Mouse (Mus musculus) A20 (cell line): Measurements from ENCODE around the gene Hist1h3e.
"Not testable (repeated sequence)": the region's sequence is repeated elsewhere in the genome, so short reads cannot be mapped to it uniquely, and the experiment has no call there.

Source experiments
- DNase-seq: peaks from one replicate; pipeline ENCODE4 v3.0.0-alpha.2; 2011; ENCODE audit warnings: low read depth, low spot score

The Hist1h3e gene

DNA sequence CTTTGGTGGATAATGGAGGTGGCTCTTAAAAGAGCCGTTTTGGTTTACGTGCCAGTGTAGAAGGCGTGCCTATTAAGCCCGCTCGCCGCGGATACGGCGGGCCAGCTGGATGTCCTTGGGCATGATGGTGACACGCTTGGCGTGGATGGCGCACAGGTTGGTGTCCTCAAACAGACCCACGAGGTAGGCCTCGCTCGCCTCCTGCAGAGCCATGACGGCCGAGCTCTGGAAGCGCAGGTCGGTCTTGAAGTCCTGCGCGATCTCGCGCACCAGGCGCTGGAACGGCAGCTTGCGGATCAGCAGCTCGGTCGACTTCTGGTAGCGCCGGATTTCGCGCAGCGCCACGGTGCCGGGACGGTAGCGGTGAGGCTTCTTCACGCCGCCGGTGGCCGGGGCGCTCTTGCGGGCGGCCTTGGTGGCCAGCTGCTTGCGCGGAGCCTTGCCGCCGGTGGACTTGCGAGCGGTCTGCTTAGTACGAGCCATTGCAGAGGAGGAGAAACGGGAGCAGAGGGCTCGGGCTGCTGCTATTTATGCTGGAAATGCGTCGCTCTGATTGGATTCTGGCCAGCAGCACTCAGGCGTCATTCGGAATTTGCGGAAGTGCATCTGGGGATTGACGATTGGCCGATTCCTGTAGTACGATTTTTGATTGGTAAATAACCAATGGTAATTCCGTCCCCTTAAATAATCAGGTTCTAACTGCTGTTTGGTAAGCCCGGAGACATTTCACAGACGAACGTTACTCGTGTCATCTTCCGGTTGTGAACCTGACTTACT is at the start of gene Hist1h3e:
TSS of gene Hist1h3e (minus strand) at position 487 of the 777 bp plus-strand sequence.
- DNase-seq, result peak; percentile 98

DNA sequence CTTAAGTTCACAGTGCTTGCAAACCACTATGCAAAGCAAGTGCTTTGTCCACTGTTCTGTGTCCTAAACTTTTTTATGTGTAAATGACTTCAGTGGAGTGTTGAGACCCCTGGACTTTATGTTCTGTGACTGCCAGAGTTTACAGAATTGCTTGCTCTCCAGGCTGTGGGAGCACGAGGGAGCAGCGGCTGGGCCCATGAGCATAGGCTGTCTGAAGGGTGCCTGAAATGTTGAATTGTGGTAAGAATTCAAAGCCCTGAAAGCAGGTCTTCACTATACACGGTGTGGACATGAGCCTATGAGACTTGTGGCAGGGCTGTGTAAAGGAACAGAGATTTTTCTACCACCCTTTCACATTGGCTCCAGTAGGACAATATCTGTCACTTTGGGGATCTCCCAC is 49.5 kb upstream of the Hist1h3e start:
- DNase-seq, result no peak

DNA sequence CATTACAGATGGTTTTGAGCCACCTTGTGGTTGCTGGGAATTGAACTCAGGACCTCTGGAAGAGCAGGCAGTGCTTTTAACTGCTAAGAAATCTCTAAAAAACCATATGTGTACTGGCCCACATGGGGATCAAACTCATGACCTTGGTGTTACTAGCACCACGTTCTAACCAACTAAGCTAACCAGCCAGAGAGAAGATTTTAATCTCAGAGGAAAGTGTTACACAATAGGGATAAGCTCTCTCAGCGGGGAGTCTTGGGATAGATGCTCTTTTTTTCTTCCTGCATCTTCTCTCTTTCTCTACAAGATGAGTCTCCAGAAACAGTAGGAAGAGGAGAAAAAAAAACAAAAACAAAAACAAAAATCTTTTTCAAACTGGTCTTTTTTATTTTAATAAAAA is 48.2 kb upstream of the Hist1h3e start:
- DNase-seq, result no peak

DNA sequence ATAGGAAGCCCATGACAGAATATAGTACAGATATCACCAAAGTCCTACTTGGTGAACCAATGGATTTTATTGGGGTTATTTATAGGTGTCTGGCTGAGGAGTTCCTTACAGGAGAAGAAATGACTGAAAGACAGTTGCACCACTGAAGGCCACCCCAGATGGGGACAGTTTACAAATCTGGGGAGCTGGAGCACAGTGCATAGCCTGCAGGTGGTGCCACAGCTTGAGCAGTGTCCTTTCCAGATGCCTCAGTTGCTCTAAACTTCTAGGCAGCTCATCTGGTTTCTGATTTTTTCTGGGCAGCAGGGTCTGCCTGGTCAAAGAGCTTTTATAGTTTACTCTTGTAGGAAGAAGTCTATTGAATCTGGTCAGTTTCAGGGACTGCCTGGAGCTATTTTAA is 47.7 kb upstream of the Hist1h3e start:
- no peak for DNase-seq

DNA sequence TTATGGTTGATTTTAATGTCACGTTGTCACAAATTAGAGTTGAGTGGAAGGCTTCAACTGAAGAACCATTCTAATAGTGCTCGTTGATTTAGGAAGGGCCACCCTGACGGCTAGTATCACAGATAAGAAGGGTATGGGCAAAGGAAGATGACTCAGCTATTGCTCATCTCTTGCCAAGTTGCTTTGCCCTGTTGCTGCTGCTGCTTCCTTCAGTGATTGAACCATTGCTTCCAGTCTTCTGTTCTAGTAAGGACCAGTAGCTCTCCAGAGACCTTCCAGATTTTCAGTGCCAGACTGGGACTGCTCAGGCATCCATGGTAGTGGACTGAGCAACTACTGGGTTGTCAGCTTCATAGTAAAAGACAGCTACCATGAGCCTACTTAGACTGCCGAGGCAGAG is 47.0 kb upstream of the Hist1h3e start:
- DNase-seq, result no peak

DNA sequence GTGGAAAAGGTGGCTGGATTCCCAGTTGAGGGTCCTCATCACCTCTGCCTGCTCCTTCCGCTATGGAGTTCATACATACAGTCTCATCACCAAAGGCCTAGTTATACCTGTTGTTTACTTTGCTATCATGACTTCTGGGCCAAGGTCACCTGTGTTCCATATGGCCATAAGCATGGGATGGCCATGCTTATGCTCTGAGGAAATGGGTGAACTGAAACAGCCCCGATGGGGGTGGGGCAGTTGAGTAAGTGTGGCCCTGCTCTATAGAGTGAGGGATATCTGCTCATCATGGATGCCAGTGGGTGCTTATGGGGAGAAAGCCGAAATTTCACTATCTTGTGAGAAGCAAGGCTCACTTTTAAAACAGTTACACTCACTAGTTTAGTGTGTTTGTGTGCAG is 42.9 kb upstream of the Hist1h3e start:
- DNase-seq, result no peak

DNA sequence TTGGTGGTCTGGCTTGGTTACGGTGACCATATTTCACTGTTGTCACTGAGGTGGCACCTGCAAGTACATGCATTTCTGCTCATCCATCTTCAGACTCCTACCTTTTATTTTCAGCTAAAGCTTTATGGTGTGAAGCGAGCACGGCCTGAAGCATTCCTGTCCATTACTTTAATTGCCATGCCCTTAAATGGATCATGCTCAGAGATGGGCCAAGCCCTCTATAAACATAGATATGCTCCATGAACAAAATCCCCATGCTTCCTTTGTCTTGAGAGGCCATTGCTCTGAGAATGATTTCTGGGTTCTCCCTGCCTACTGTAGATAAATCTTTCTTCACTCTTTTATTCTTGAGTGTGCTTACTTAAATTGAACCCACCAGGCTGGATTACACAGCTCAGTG is 42.3 kb upstream of the Hist1h3e start:
- no peak for DNase-seq

DNA sequence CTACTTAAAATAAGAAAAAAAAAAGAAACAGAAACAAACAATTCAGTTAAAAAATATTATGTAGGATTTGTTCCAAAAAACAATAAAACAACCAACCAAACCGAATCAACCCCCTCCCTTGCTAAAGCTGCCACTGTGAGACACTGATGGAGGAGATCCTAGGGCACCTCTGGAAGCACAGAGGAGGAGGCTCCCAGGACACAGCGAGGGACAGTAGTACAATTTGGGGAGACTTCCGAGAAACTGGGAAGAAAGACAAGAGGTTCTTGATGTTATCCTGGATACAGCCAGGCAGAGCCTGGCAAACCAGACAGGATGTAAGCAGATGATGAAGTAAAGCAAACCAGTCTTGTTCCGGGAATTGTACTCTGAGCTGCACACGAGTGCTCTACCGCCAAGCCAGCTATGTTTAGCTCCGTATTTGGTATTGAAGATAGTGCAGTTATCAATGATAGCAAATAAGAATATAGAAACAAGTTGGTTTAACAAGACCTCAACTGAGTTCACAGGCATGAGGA is 41.1 kb upstream of the Hist1h3e start:
- no peak for DNase-seq

DNA sequence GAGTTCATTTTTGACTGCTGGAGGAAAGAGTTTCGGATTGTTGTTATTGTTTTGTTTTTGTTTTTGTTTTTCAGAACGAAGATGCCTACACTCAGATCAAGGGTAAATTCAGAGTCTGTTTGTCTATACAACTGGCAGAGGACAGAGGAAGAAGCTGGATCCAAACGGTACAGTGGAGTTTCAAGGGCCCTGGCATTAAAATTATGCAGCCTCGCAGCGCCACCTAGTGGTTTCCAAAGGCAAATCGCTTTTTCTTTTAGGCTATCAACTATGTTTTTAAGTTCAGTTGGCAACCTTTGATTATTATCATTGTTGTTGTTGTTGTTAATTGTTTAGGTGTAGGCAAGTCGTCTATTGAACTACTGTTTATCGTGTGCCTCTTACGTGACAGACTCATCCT is 35.8 kb upstream of the Hist1h3e start:
- DNase-seq, result peak; percentile 82

DNA sequence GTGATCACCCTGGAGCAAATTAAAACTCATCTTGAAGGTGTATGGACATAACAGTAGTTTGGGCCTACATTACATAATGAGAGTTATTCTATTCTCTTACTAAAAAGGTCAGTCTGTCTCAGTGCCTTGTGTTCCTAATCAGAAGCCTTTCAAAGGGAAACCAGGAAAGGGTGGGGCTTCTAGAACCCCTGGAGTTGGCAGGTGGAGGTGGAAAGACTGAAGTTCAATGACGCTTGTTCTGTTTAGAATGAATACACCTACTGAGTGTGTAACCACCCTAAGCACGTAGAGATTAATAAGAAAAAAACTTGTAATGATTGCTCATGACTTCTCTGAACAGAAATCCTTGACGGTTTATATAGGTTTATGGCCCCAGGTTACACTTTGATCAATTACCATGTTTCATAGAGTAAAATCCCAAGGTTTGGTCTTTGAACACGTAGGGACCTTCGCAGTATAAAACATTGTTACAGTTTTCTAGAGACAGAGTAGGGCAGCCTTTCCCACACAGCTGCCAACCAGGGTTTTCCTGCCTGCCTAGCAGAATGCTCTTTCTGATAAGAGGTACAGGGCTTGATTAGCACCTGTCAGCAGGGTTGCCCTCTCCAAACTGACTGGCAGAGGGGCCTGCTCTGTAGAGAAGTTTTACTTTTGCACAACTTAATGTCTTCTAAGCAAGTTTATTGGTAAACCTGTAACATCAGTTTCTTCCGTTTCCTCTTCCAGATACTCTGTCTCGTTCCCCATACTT is 33.6 kb upstream of the Hist1h3e start:
- DNase-seq, result no peak

DNA sequence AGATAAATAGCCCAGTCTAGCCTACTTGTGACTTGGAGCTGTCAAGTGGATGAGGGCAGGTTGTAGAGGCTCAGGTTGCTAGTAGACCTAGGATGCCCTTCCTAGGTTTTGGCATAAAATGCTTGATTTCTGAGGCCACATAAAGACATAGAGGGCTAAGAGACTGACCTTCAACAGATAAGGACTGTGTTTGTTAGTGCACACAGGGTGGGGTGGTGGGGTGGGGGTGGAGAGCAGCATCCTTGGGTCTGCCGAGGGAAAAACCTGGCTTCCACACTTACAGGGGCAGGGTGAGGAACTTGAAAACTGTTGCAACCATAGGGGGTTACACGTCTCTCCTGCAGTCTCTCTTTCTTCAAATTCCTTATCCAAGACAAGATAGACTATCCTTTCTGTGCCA is 33.0 kb upstream of the Hist1h3e start:
- no peak for DNase-seq

DNA sequence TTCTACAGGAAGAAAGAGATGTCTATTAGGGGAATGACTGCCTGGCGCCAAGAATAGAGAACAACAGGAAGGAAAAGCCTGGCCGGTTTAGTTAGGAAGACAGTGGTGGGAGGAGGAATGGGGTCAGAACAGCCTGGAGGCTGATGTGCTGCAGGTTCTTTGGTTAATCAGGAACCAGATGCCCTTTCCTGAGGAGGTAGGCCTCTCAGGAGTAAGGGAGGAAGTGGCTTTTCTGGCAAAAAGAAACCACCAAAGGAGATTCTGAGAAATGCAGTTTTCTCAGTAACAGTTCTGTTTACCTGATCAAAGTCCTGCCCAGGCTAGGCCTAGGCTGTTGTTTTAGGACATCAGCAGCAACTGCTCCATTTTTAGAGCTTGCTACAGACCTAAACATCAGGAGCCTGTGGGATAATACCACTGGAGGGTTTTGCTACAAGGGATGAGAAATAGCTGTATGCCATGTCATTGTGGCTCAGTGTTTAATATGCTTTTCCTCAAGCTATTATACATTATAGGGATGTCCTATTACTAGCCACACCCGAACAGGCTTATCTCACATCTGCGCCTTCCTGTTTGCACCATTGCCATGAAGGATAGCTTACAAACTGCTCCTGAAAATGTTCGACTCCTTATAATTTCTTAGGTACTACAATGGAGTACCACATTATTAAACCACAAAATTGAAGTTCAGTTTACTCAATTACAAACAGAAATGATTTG is 31.0 kb upstream of the Hist1h3e start:
- no peak for DNase-seq

DNA sequence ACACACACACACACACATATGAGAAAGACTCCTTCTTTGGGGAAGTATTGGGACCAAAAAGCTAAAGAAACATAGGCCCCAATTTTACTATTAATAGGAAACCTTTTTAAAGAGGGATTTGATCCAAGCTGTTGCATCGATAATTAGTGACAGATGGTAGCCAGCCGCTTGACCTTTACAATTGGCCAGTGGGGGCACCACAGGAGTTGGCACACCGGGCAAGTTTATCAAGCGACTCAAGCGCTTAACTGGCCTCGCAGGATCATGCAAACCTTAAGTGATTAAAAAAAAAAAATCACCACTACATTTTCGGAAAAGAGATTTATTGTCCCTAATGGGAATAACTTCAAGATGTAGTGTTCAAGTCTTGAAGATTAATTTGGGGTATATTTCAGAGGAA is 30.4 kb upstream of the Hist1h3e start:
- no peak for DNase-seq

DNA sequence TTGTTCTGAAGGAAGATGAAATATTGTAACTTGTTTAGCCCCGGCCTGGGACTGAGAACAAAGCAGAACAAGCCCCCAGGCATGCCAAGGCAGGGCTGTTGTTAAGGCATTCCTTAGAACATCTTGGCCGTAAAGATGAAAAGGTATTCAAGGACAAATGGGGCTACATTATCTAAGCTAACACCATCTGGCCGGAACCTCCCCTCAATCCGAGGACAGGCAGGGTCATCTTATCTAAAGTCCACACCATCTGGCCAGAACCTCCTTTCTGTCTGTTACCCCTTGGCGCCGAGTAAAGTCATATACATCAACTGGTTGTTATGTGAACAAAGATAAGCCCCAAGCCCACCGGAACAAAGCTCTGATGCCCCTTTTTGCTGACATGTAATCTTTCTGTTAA is 29.7 kb upstream of the Hist1h3e start:
- not testable (repeated sequence) for DNase-seq

DNA sequence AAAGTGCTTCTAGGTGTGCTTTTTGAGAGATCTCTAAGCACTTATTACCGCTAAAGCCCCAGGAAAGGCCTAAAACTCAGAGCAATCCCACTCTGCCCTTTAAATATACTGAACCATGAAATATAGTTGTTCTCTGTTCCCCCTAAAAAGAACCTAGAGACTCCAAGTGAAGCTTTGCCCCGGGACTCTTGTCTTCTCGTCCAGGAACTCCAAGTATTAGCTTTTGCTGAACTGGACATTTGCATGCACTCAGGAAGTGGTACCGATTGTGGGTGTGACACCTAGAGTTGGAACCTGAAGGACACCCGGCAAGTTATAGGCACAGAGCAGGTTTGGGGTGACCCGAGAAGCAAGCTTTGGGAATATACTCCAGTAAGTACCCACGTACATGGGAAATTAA is 29.0 kb upstream of the Hist1h3e start:
- DNase-seq, result no peak

DNA sequence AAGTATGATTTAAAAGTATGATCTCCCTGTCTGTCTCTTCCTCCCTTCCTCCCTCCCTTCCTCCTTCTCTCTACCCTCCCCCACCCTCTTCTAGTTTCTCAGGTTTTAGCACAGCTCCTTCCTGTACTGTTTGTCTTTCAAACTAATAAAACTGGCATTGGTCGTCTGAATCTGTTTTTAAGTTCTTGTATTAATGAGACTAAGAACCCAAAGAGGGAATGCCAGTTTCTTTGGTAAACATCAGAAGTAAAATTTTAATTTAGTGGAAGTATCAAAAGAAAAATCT is 24.7 kb upstream of the Hist1h3e start:
- peak; percentile 19 for DNase-seq

DNA sequence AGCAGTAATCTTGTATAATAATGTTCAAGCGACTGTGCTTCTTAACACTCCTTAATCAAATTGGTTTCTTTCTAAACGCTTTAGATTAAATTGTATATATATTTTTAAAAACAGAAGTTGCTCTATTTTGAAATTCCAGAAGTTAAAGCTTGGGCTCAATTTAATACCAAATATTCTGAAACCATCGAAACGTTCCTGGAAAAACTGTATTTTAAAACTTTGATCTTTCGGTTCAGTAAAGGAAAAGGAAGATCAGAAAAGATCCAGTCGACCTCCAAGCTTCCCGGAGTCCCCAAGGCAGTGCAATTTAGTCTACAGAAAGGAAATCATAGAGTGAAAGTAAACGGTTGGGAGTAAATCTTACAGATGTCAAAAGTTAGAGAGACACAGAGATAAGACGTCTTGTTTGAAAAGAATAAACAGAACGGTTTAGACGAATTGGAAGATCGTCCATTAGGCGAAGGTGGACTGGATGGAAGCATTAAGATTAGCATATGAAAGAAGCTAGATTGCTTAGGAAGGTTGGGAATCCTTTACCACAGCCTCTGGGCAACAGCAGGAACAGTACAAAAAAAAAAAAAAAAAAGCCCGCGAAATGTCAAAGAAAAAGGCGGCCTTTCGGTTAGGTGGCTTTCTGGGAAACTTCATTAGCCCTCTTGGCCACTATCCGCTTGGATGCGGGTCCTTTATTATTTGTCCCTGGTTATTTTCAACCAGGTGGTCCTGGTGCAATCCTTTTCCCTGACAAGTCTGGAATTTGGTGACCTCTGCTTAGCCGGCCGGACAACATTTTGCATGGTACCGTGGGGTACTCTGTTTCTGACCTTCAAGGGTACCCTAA is 24.1 kb upstream of the Hist1h3e start:
- DNase-seq, result no peak

DNA sequence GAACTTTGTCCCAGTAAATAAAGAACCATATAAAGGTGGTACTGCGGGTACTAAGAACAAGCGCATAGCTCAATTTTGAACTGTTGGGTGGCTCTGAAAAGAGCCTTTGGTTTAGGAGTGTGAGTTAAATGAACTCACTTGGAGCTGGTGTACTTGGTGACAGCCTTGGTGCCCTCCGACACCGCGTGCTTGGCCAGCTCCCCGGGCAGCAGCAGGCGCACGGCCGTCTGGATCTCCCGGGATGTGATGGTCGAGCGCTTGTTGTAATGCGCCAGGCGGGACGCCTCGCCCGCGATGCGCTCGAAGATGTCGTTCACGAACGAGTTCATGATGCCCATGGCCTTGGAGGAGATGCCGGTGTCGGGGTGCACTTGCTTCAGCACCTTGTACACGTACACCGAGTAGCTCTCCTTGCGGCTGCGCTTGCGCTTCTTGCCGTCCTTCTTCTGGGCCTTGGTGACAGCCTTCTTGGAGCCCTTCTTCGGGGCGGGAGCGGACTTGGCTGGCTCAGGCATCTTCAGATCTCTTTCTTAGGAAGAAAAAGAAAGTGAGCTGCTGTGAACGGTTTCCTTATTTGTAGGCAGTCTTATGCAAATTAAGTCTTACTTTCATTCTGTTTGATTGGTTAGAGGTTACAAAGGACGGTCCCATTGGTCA is 23.4 kb upstream of the Hist1h3e start:
- DNase-seq, result peak; percentile 93

DNA sequence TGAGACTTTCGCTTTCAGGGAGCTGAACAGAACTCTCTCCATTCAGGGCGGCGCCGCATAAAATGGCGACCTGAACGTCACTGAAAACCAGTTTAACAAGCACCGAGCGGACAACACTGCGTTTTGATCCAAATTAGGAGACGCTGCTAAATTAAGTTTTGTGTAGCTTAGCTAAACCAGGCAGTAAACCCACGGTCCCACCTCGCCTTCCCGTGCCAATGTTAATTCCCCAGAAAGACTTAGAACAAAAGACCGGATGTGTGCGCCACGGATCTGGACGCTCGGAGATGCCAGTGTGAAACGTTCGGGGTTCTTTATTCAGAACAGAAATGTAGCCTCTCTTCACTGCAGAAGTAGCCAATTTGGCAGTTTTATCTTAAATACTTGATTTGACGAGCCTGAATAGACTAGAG is 22.9 kb upstream of the Hist1h3e start:
- DNase-seq, result peak; percentile 88

DNA sequence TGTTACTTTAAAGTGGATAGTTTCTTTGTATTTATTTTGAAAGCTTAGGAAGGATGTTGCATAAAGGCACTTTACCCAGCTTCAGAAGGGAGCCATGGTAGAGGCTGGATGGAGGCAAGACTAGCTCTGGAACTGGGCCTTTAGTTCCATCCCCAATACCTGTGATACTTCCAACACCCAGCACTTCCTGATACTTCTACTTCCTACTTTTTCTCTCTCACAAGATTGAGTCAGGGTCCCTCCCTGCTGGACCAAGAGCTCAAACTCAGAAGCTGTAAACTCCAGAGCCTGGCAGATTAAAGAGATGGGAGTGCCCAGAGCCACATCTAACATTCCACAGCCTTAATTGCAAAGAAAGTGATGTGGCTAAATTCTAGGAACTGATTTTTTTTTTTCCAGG is 22.2 kb upstream of the Hist1h3e start:
- DNase-seq, result peak; percentile 56
